Mouse (Mus musculus) hindbrain, embryonic 13.5 days (tissue): ENCODE measurements around the gene Mcu. TPM values are rescaled to one million over a fixed set of nuclear protein-coding genes. Genes with fewer than 3 reads are reported as not detected.

Experiments
- ATAC-seq: fragments of 200-750 bp; cut with Nextera tagmentation; 2 replicates; pipeline ENCODE4 v1.8.0; 2017; ENCODE audit warnings: moderate TSS enrichment; ENCODE audit not compliant: low FRiP score
- H3K27ac ChIP-seq: fragments of 300-500 bp; sonication (generic); 2 replicates; pipeline ENCODE4 v1.5.1; 2015; ENCODE audit warnings: inconsistent platforms, mild to moderate bottlenecking, moderate library complexity
- H3K27me3 ChIP-seq: fragments of 300-500 bp; sonication (generic); 2 replicates; pipeline ENCODE4 v1.6.1; 2015; ENCODE audit warnings: mild to moderate bottlenecking, inconsistent platforms
- H3K36me3 ChIP-seq: fragments of 300-500 bp; sonication (generic); 2 replicates; pipeline ENCODE4 v1.6.1; 2015; ENCODE audit warnings: mild to moderate bottlenecking, inconsistent platforms
- H3K4me1 ChIP-seq: fragments of 300-500 bp; sonication (generic); replicated peaks from 2 replicates; pipeline ENCODE4 v1.6.1; 2015; ENCODE audit warnings: inconsistent platforms
- H3K4me2 ChIP-seq: fragments of 300-500 bp; sonication (generic); 2 replicates; pipeline ENCODE4 v1.6.1; 2015; ENCODE audit warnings: inconsistent platforms, mild to moderate bottlenecking, moderate library complexity
- H3K4me3 ChIP-seq: fragments of 300-500 bp; sonication (generic); 2 replicates; pipeline ENCODE4 v1.5.1; 2015; ENCODE audit warnings: mild to moderate bottlenecking, inconsistent platforms
- H3K9ac ChIP-seq: fragments of 300-500 bp; sonication (generic); 2 replicates; pipeline ENCODE4 v1.6.1; 2015; ENCODE audit warnings: mild to moderate bottlenecking, inconsistent platforms
- H3K9me3 ChIP-seq: fragments of 300-500 bp; sonication (generic); 2 replicates; pipeline ENCODE4 v1.6.1; 2016; ENCODE audit warnings: inconsistent platforms
- WGBS: fragments of 180-500 bp; shearing (Covaris S2); methylation state at CpG from one replicate; pipeline ENCODE4 v1.1.7; 2015; 5-methylcytosine and 5-hydroxymethylcytosine counted together
- polyA plus RNA-seq: library from polyadenylated mRNA; unstranded; fragments of >200 nt; fragmentation: Nextera tagmentation; extraction: Ambion mirVana; gene quantifications from 2 replicates; pipeline ENCODE4 v1.2.1, GENCODE M21; 2015

The Mcu gene
- polyA plus RNA-seq, 1 experiment from 2014 or later = 24.9 TPM

DNA sequence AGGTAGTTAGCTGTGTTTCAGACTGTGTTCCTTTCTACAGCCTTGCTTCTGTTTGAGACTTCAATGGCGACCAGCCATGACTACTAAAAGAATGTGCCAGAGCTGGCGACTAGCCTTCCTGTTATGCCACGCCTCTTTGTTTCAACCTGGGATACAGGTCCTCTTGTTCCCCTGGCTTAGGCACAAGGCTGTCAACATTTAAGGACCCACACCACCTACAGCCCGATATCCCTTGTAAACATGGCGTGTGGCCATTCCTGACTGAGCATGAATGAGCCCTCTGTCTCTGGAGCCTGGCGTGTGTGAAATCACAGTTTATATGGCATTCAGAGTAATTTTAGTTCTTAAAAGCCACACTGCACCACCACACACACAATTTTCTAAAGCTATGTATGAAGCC, 154.2 kb downstream of the Mcu start:
- Histone ChIP-seq H3K27ac (no peak overlapping the region), H3K4me1 (peaks cover 12% of the 10 kb centered on the region; the same call in 1 of the 2 replicates), H3K9ac (no peak overlapping the region), H3K9me3 (no peaks in the 10 kb centered on the region), H3K4me2 (no peak overlapping the region), H3K4me3 (no peak overlapping the region), H3K36me3 (no peaks in the 10 kb centered on the region; the same call in 1 of the 2 replicates), H3K27me3 (no peaks in the 10 kb centered on the region)
- WGBS = 78% methylated on average over 6 of the region's 6 CpGs
- no peak for ATAC-seq

DNA sequence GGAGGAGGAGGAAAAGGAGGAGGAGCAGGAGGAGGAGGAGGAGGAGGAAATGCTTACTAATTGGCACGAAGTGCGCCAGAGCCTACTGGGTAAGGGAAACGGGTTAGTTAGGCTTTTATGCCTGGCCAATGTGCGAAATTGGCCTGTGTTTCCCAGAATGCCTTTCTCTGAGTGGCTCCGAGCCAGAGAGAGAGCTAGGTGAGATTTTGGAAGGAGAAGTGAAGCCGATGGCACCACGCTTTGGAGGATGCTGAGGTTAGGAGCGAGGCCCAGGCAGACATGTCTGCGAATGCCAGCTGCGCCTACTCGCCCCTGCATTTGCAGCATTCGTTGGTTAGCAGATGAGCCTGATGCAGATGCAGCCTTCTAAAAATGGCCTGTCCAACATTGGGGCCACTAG, 156.7 kb downstream of the Mcu start:
- Histone ChIP-seq H3K4me3 (no peak overlapping the region), H3K4me1 (peaks cover 6% of the 10 kb centered on the region; the same call in 1 of the 2 replicates), H3K9ac (no peak overlapping the region), H3K27me3 (no peaks in the 10 kb centered on the region), H3K4me2 (no peak overlapping the region), H3K36me3 (no peaks in the 10 kb centered on the region), H3K9me3 (no peaks in the 10 kb centered on the region), H3K27ac (no peak overlapping the region)
- ATAC-seq = no peak
- WGBS = 80% methylated on average over 12 of the region's 12 CpGs

DNA sequence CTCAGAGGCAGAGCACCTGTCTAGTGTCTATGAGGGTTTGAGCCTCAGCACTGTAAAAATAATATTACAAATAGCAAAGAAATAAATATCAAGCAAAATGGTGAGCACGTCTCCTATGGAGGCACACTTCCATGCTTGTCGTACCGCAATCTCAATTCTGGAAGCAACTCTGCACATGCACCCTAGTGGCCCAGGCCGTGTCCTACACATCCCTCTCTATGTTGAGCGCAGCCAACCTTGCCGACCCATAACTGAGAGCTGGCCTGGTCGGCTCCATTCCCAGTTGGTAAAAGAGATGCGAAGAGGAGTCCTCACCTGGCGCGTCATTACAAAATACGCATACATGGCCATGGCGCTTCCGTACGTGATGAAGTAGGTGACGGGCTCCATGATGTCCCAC, 161.9 kb downstream of the Mcu start:
- Histone ChIP-seq H3K27me3 (no peaks in the 10 kb centered on the region), H3K4me3 (no peak overlapping the region), H3K36me3 (no peaks in the 10 kb centered on the region), H3K4me1 (no peaks in the 10 kb centered on the region; the same call in 1 of the 2 replicates), H3K9ac (no peak overlapping the region), H3K4me2 (no peak overlapping the region), H3K27ac (no peak overlapping the region), H3K9me3 (no peaks in the 10 kb centered on the region)
- 96% methylated on average over 15 of the region's 15 CpGs for WGBS
- ATAC-seq = no peak

DNA sequence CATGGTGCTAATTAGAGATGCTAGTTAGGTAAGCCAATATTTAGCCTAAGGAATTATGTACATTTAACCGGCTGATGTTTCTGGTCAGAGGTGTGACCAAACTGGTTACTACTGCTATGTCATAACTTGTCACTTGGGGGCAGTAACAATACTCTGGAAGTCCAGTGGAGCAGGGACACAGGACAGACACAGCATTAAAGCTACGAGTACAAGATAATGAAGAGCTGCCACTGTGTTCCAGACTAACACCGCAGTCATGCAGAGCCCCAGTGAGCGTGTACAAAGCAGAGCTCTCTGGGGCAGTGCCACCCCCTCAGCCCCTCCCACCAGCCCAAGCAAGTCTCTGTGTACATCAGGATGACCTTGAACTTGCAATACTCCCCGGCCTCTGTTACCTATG, 164.7 kb downstream of the Mcu start:
- no peak overlapping the region for H3K9ac ChIP-seq
- peak; percentile 70 for ATAC-seq
- no peak overlapping the region for H3K4me2 ChIP-seq
- H3K27ac ChIP-seq = no peak overlapping the region
- H3K27me3 ChIP-seq = no peaks in the 10 kb centered on the region
- no peak overlapping the region for H3K4me3 ChIP-seq
- no peaks in the 10 kb centered on the region for H3K9me3 ChIP-seq
- 38% methylated on average over 5 of the region's 5 CpGs for WGBS
- H3K36me3 ChIP-seq = no peaks in the 10 kb centered on the region
- no peaks in the 10 kb centered on the region; the same call in 1 of the 2 replicates for H3K4me1 ChIP-seq

DNA sequence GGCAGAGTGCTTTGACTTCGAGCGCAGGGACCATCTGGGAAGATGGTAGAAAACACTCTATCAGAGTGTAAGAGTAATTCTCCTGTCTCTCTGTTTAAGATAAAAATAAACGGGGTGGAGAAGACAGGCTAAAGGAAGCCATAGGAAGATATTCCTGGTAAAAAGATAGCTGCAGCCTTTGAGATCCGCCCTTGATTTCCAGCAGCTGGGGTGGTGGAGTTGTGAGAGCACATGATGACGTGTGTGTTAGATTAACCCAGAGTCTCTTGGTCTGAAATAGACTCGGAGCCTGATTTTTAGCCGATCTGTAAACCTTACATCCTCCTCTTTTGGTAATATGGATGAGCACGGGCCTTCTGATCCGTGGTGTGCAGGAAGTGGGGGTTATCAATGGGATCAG, 168.9 kb downstream of the Mcu start:
- ATAC-seq = no peak
- no peak overlapping the region for H3K4me3 ChIP-seq
- WGBS = 81% methylated on average over 9 of the region's 9 CpGs

DNA sequence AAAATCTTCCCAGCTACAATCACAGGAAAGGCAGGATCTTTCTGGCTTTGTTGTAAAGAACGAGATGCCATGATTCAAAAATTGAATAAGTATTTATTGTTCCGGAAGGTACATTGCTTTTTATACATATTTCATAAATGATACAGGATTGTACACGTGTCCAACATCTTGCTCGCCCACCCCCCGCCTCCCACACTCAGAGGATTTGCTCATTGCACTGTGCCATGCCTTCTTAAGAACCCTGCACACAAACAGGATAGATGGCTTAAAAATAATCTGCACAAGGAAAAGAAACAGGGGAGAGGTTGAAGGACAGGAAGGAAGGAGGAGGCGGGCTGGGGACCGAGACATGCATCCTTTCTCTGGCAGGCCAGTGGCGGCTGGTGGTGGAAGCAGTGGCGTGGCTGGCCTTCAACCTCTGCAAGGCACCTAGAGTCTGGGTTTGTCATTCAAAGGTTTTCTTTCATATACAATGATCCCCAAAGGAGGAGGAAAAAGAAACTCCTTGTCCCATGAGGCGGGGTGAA, 169.5 kb downstream of the Mcu start:
- 87% methylated on average over 9 of the region's 10 CpGs for WGBS
- no peaks in the 10 kb centered on the region for H3K36me3 ChIP-seq
- H3K4me2 ChIP-seq = no peak overlapping the region
- no peaks in the 10 kb centered on the region for H3K27me3 ChIP-seq
- no peak overlapping the region for H3K27ac ChIP-seq
- H3K4me3 ChIP-seq = no peak overlapping the region
- peaks cover 10% of the 10 kb centered on the region; the same call in 1 of the 2 replicates for H3K4me1 ChIP-seq
- no peaks in the 10 kb centered on the region for H3K9me3 ChIP-seq
- no peak overlapping the region for H3K9ac ChIP-seq
- ATAC-seq = no peak

More for the DNA sequence above, 168.9 kb downstream of the Mcu start:
- no peaks in the 10 kb centered on the region for H3K36me3 ChIP-seq
- H3K4me1 ChIP-seq = peaks cover 10% of the 10 kb centered on the region; the same call in 1 of the 2 replicates
- no peaks in the 10 kb centered on the region for H3K9me3 ChIP-seq
- no peaks in the 10 kb centered on the region for H3K27me3 ChIP-seq
- H3K4me2 ChIP-seq = no peak overlapping the region
- H3K27ac ChIP-seq = no peak overlapping the region
- H3K9ac ChIP-seq = no peak overlapping the region

DNA sequence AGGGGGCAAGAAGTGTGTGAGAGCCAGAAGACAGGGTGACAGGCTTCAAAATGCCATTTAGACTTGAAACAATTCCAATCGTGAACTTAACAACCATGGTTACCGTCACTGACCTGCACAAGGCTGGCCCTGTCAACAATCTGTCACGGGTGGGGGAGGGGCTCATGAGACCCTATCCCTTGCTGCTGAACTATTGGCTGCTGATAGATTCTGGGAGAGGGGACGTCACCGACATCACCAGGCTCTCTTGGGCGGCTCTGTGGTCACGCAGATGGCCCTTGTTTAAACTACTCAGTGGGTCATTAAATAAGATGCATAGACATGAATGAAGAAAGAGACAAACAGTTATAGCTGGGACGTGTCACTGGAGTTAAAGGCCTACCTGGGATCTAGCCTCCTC, 171.9 kb downstream of the Mcu start:
- Histone ChIP-seq H3K36me3 (no peaks in the 10 kb centered on the region), H3K4me3 (no peak overlapping the region), H3K27me3 (no peaks in the 10 kb centered on the region), H3K9ac (no peak overlapping the region), H3K9me3 (no peaks in the 10 kb centered on the region), H3K27ac (no peak overlapping the region), H3K4me2 (no peak overlapping the region), H3K4me1 (peaks cover 10% of the 10 kb centered on the region; the same call in 1 of the 2 replicates)
- WGBS = 32% methylated on average over 8 of the region's 8 CpGs
- no peak for ATAC-seq

DNA sequence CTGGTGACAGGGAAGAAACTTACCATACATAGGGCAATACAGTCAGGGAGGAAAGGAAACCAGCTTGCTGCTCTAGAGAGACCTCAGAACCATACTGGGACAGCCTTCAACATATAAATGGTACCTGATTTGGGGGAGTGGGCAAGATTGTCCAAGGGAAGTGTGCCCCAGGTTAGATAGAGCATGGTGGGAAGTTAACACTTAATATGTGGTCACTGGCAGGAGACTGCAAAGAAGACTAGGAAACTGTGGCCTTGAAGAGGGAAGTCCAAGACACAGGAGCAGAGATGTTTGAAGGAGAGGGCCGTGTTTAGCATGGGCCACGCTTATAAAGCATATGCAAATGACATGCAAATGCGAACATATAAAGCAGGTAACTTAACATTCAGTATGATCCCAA, 172.4 kb downstream of the Mcu start:
- Histone ChIP-seq H3K27ac (no peak overlapping the region), H3K27me3 (no peaks in the 10 kb centered on the region), H3K4me2 (no peak overlapping the region), H3K36me3 (no peaks in the 10 kb centered on the region), H3K9me3 (no peaks in the 10 kb centered on the region), H3K4me1 (peaks cover 10% of the 10 kb centered on the region; the same call in 1 of the 2 replicates), H3K4me3 (no peak overlapping the region), H3K9ac (no peak overlapping the region)
- no peak for ATAC-seq
- 58% methylated on average over 3 of the region's 3 CpGs for WGBS

DNA sequence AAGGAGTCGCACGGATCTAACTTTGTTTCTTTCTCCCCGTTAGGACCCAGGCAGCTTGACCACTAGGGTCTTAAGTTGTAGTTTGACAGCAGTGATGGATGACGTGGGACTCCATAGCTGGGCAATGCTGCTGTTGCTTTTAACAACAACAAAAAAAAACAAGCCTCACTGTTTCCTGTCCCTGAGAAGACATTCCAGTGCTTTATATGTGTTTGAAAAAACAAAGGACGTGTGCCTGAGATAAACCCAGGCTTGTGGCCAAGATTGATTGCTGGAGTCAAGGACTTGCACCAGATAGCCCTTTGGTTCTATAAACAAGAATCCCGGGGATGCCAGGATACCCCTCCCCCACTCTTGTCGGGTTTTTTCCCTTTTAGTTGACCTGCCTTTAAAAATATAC, 173.3 kb downstream of the Mcu start:
- H3K4me1 ChIP-seq = peaks cover 10% of the 10 kb centered on the region; the same call in 1 of the 2 replicates
- 30% methylated on average over 7 of the region's 7 CpGs for WGBS
- H3K36me3 ChIP-seq = no peaks in the 10 kb centered on the region
- H3K9me3 ChIP-seq = no peaks in the 10 kb centered on the region
- no peak overlapping the region for H3K4me3 ChIP-seq
- no peak overlapping the region for H3K9ac ChIP-seq
- no peak overlapping the region for H3K4me2 ChIP-seq
- H3K27me3 ChIP-seq = no peaks in the 10 kb centered on the region
- H3K27ac ChIP-seq = no peak overlapping the region
- ATAC-seq = no peak

DNA sequence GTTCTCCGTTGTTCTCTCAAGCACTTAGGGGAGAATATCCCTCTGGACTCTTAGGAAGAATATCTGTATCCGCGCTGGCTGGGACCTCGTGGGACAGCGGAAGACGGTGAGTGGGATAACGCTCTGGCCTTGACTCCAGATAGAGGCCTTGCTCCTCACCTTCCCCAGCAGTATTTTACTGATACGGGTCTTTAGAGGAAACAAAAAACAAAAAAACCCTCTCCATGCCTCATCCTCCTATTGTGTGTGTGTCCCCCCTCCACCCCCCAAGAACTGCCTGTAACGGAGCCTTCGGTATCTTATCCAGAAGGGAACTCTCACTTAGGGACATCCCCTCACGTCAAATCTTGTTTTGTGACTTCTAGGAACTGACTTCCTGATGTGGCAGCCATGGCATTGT, 174.8 kb downstream of the Mcu start, which contains the start of gene Oit3:
Gene Oit3 (minus strand): TSS at position 44 of the 400 bp plus-strand sequence.
- H3K27ac ChIP-seq = no peak within 1 kb of the TSS
- no peaks in the 10 kb centered on the region for H3K36me3 ChIP-seq
- no peak for ATAC-seq
- H3K9me3 ChIP-seq = no peaks in the 10 kb centered on the region
- no peak within 1 kb of the TSS for H3K4me3 ChIP-seq
- WGBS = 85% methylated on average over 11 of the region's 11 CpGs
- peaks cover 10% of the 10 kb centered on the region; the same call in 1 of the 2 replicates for H3K4me1 ChIP-seq
- no peaks in the 10 kb centered on the region for H3K27me3 ChIP-seq
- H3K4me2 ChIP-seq = no peak within 1 kb of the TSS
- no peak within 1 kb of the TSS for H3K9ac ChIP-seq

DNA sequence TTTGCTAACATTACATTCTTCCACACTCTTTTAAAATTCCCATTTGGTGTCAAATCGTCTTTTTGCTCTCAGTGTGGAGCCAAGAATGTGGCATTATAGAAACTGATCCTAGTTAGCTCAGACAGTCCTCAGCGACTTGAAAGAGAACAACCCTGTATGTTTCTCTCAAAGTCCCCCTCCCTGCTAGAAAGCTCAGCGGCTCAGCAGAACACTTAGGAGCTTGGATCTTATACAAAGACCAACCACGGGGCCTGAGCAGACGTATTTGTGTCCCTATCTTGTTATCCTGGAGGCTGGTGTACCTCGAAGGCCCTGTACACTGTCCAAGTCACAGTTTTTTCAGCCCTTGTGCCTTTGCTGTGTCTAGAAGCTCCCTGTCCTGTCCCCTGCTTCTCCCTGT, 176.3 kb downstream of the Mcu start:
- Histone ChIP-seq H3K9ac (no peak overlapping the region), H3K27ac (no peak overlapping the region), H3K4me2 (no peak overlapping the region), H3K27me3 (no peaks in the 10 kb centered on the region), H3K4me1 (peaks cover 10% of the 10 kb centered on the region; the same call in 1 of the 2 replicates), H3K36me3 (no peaks in the 10 kb centered on the region), H3K4me3 (no peak overlapping the region), H3K9me3 (no peaks in the 10 kb centered on the region)
- whole genome bisulfite sequencing = 64% methylated on average over 6 of the region's 6 CpGs
- ATAC-seq = no peak

DNA sequence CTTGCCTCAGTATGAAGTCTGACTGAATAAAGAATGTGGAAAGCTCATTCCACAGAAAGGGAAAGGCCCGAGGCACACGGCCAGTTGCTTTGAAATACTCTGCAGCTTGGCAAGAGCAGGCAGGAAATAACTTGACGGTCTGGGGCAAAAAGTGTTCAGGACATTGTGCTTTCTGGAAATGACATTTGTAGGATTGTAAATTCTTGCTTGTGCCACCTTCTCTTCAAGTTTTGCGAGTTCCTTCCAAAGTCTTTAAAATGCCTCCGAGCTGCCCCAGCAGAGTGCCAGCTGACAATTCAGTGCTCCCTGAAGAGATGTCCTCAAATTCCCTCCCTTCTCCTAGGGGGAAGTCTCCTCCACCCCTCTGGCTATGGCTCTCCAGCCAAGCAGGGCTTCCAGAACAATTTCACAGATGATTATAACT, 177.0 kb downstream of the Mcu start:
- no peaks in the 10 kb centered on the region for H3K27me3 ChIP-seq
- no peak overlapping the region for H3K4me3 ChIP-seq
- no peak overlapping the region for H3K4me2 ChIP-seq
- no peaks in the 10 kb centered on the region for H3K9me3 ChIP-seq
- H3K36me3 ChIP-seq = no peaks in the 10 kb centered on the region
- ATAC-seq = no peak
- no peak overlapping the region for H3K9ac ChIP-seq
- 67% methylated on average over 5 of the region's 5 CpGs for WGBS
- no peak overlapping the region for H3K27ac ChIP-seq
- H3K4me1 ChIP-seq = peaks cover 6% of the 10 kb centered on the region; the same call in 1 of the 2 replicates

DNA sequence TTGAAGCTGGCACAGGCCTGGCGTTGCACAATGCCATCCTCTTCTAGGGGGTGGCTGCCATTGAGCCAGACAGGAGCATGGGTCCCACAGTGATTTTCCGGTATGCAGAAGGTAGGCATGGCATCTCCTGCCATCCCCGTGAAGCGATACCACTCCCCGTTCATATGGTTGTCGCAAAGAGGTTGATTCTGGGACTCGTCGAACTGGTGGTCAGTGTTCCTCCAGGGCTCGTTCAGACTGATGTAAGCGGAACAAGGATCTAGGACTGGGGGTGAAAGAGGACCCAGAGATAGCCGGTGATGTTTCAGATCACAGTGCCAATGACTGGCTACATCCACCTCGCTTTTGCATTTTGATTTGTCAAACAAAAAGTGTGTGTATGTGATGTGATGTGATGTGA, 177.8 kb downstream of the Mcu start:
- 93% methylated on average over 12 of the region's 12 CpGs for WGBS
- no peak overlapping the region for H3K4me3 ChIP-seq
- H3K27me3 ChIP-seq = no peaks in the 10 kb centered on the region
- H3K4me1 ChIP-seq = peaks cover 5% of the 10 kb centered on the region; the same call in 1 of the 2 replicates
- H3K9me3 ChIP-seq = no peaks in the 10 kb centered on the region
- H3K36me3 ChIP-seq = no peaks in the 10 kb centered on the region
- no peak overlapping the region for H3K4me2 ChIP-seq
- ATAC-seq = no peak
- no peak overlapping the region for H3K27ac ChIP-seq
- no peak overlapping the region for H3K9ac ChIP-seq
